In the genomic region with DNA sequence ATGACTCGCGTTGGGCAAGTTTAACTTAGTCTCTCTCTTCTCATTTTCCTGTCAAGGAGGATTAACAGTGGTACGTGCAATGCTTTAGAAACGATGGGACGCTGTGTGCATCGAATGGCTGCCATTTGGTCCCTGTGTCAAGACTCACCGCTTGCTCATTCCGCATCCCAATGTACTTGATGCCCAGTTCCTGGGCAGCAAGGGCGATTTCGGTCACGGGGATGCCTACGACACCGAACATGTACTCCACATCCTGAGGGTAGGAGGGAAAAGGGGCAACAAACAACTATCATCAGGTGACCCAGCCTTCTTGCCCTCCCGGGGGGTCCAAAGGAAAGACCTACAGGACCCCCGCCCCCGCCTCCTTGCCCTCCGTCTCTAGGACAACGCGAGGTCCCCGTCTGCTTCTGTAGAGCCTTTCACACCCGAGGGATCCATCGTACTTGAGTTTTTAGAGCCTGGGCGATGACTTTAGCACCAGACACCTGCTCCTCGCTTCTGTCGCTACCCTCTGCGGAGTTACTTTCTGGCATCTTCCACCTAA, we compare ENCODE assay signal across 8 mouse cellular contexts. TPM values are rescaled to one million over a fixed set of nuclear protein-coding genes. Genes with fewer than 3 reads are reported as not detected.
DNase-seq lines count a peak whose midpoint lies in the region; ATAC-seq and TF ChIP-seq lines count a peak whose summit lies in the region.

Gm49387 (minus strand) TSS at position 533 of the 544 bp plus-strand sequence.

- no peaks in the 10 kb centered on the region for H3K9me3 ChIP-seq in heart, embryonic 12.5 days (replicated peaks)
- no peaks in the 10 kb centered on the region for H3K9me3 ChIP-seq in G1E (replicated peaks)
- no peaks in the 10 kb centered on the region for H3K9me3 ChIP-seq in forebrain, embryonic 13.5 days (replicated peaks)
- H3K9me3 ChIP-seq in liver, embryonic 12.5 days (replicated peaks): no peaks in the 10 kb centered on the region
- H3K9me3 ChIP-seq in stomach, postnatal 0 days (ENCODE audit: control insufficient read depth, low read length): no peaks in the 10 kb centered on the region

- peak within 1 kb of the TSS; percentile 84 for H3K9ac ChIP-seq in heart, embryonic 12.5 days
- H3K9ac ChIP-seq in forebrain, embryonic 13.5 days: peak within 1 kb of the TSS; percentile 71
- peak within 1 kb of the TSS; percentile 80 for H3K9ac ChIP-seq in liver, embryonic 12.5 days
- H3K9ac ChIP-seq in stomach, postnatal 0 days (ENCODE audit: low read length): peak within 1 kb of the TSS; percentile 83

- H3K27ac ChIP-seq in heart, embryonic 12.5 days (ENCODE audit: poor library complexity, severe bottlenecking): peak within 1 kb of the TSS; percentile 65
- peak within 1 kb of the TSS; percentile 59; the same call in 1 of the 2 replicates for H3K27ac ChIP-seq in forebrain, embryonic 13.5 days
- peak within 1 kb of the TSS; percentile 83 for H3K27ac ChIP-seq in liver, embryonic 12.5 days
- H3K27ac ChIP-seq in stomach, postnatal 0 days (replicated peaks): peak within 1 kb of the TSS; percentile 79

- peaks cover 11% of the 10 kb centered on the region for H3K4me1 ChIP-seq in heart, embryonic 12.5 days (replicated peaks)
- H3K4me1 ChIP-seq in G1E (ENCODE audit: insufficient read depth, low read depth, low read length): peaks cover 28% of the 10 kb centered on the region
- H3K4me1 ChIP-seq in forebrain, embryonic 13.5 days: peaks cover 16% of the 10 kb centered on the region
- H3K4me1 ChIP-seq in liver, embryonic 12.5 days: peaks cover 19% of the 10 kb centered on the region
- H3K4me1 ChIP-seq in stomach, postnatal 0 days (replicated peaks; ENCODE audit: control insufficient read depth, insufficient read depth): no peaks in the 10 kb centered on the region; the same call in 1 of the 2 replicates

- no peaks in the 10 kb centered on the region for H3K27me3 ChIP-seq in heart, embryonic 12.5 days (replicated peaks)
- no peaks in the 10 kb centered on the region for H3K27me3 ChIP-seq in G1E (ENCODE audit: insufficient read depth, low read length)
- no peaks in the 10 kb centered on the region for H3K27me3 ChIP-seq in forebrain, embryonic 13.5 days
- no peaks in the 10 kb centered on the region for H3K27me3 ChIP-seq in liver, embryonic 12.5 days (replicated peaks)
- H3K27me3 ChIP-seq in stomach, postnatal 0 days (ENCODE audit: control insufficient read depth, insufficient read depth, low read length): no peaks in the 10 kb centered on the region

- no peak for TF ChIP-seq EP300 in stomach, postnatal 0 days (optimal IDR thresholded peaks at IDR 0.05)

- 4% methylated on average over 26 of the region's 26 CpGs for WGBS in heart, embryonic 12.5 days
- 1% methylated on average over 26 of the region's 26 CpGs for WGBS in forebrain, embryonic 13.5 days
- 4% methylated on average over 26 of the region's 26 CpGs for WGBS in liver, embryonic 12.5 days (ENCODE audit: insufficient replicate concordance)
- 2% methylated on average over 26 of the region's 26 CpGs for WGBS in stomach, postnatal 0 days

- peak within 1 kb of the TSS; percentile 94 for H3K4me2 ChIP-seq in heart, embryonic 12.5 days
- peak within 1 kb of the TSS; percentile 94 for H3K4me2 ChIP-seq in forebrain, embryonic 13.5 days
- peak within 1 kb of the TSS; percentile 83 for H3K4me2 ChIP-seq in liver, embryonic 12.5 days
- peak within 1 kb of the TSS; percentile 91 for H3K4me2 ChIP-seq in stomach, postnatal 0 days (replicated peaks; ENCODE audit: low read depth)

- peak; percentile 17 for ATAC-seq in heart, embryonic 12.5 days (ENCODE audit: insufficient number of reproducible peaks, low FRiP score)
- peak; percentile 6; the same call in 1 of the 2 replicates for ATAC-seq in G1E (ENCODE audit: extremely low read depth, insufficient number of reproducible peaks, low FRiP score, poor library complexity, severe bottlenecking)
- peak; percentile 56 for ATAC-seq in forebrain, embryonic 13.5 days
- ATAC-seq in liver, embryonic 12.5 days: peak; percentile 18
- ATAC-seq in stomach, postnatal 0 days (ENCODE audit: low FRiP score, low TSS enrichment): peak; percentile 12; the same call in 1 of the 2 replicates

- no peaks in the 10 kb centered on the region for H3K36me3 ChIP-seq in heart, embryonic 12.5 days
- peaks cover 7% of the 10 kb centered on the region for H3K36me3 ChIP-seq in G1E (replicated peaks)
- H3K36me3 ChIP-seq in forebrain, embryonic 13.5 days (ENCODE audit: poor library complexity, severe bottlenecking): no peaks in the 10 kb centered on the region
- H3K36me3 ChIP-seq in liver, embryonic 12.5 days: no peaks in the 10 kb centered on the region
- H3K36me3 ChIP-seq in stomach, postnatal 0 days (ENCODE audit: control insufficient read depth, insufficient read depth, low read length): no peaks in the 10 kb centered on the region

- DNase-seq in heart, adult 8-10 months (ENCODE audit: low spot score): no peak
- no peak for DNase-seq in G1E (ENCODE audit: low spot score)
- DNase-seq in stomach, postnatal 0 days (ENCODE audit: low spot score): no peak
- no peak for DNase-seq in spleen, postnatal 14 days (ENCODE audit: low spot score in 2 of 2)
- no peak for DNase-seq in embryo, embryonic 10 days (ENCODE audit: low spot score)

- TF ChIP-seq CTCF in G1E (IDR thresholded peaks at IDR 0.05; ENCODE audit: low read depth, low read length): no peak
- TF ChIP-seq CTCF in stomach, postnatal 0 days (IDR thresholded peaks at IDR 0.05; ENCODE audit: low read depth): no peak

- peak within 1 kb of the TSS; percentile 61 for H3K4me3 ChIP-seq in heart, embryonic 12.5 days
- H3K4me3 ChIP-seq in G1E (ENCODE audit: low read depth, low read length): peak within 1 kb of the TSS; percentile 84
- H3K4me3 ChIP-seq in forebrain, embryonic 13.5 days: peak within 1 kb of the TSS; percentile 65
- H3K4me3 ChIP-seq in liver, embryonic 12.5 days: peak within 1 kb of the TSS; percentile 67
- H3K4me3 ChIP-seq in stomach, postnatal 0 days (ENCODE audit: low read depth, low read length): peak within 1 kb of the TSS; percentile 54

RNA-seq across cellular contexts. Expression of gene Gm49387, which starts in this region (rescaled TPM):
- polyA plus RNA-seq in heart, embryonic 12.5 days (2016; fragmentation: Nextera tagmentation; extraction: Ambion mirVana): 0.10 and 3.7 TPM in 2 replicates
- total RNA-seq in heart, adult 8-10 months (2022): 1 to 10 TPM in 1 of 4 experiments, under 1 TPM in 2, not detected in 1; 0.46 to 1.1 (median 0.75) TPM
- total RNA-seq in G1E (2014; fragmentation: Nextera tagmentation) (not detected in 2 replicates), G1E (2017) (not detected in 2 replicates)
- not detected in 2 replicates for polyA plus RNA-seq in G1E (2012)
- not detected in 2 replicates for polyA plus RNA-seq in forebrain, embryonic 13.5 days (2015; fragmentation: Nextera tagmentation; extraction: Ambion mirVana)
- 0.37 and 1.3 TPM in 2 replicates for polyA plus RNA-seq in liver, embryonic 12.5 days (2016; fragmentation: Nextera tagmentation; extraction: Ambion mirVana)
- polyA plus RNA-seq in stomach, postnatal 0 days (2015; fragmentation: Nextera tagmentation; extraction: Ambion mirVana): 0.52 and 1.1 TPM in 2 replicates

Comparison
In these comparisons a context has a peak if more than half of its experiments do, and no peak if none do; other contexts are left out.
1. Peak in ATAC-seq and H3K4me3 ChIP-seq in G1E; RNA of the gene not detected or under 1 TPM.
2. Peak in ATAC-seq, H3K4me3 ChIP-seq, H3K27ac ChIP-seq, H3K9ac ChIP-seq and H3K4me2 ChIP-seq in forebrain, embryonic 13.5 days; RNA of the gene not detected or under 1 TPM.
3. ATAC-seq: peak in every context shown above with its lines; median percentile 56 in forebrain, embryonic 13.5 days; 18 in liver, embryonic 12.5 days; 17 in heart, embryonic 12.5 days; 12 in stomach, postnatal 0 days; 6 in G1E.